Mouse (Mus musculus) cortical plate, adult 2 months (tissue): ENCODE results near the gene Pign.

Experiments used
- CTCF ChIP-seq: fragments of 200-500 bp; IDR thresholded peaks from 2 replicates; pipeline ENCODE4 v1.5.1; 2011; ENCODE audit warnings: mild to moderate bottlenecking, control low read depth, low read length; ENCODE audit not compliant: insufficient read depth; ENCODE audit errors: extremely low read depth
- POLR2A ChIP-seq: fragments of 200-500 bp; IDR thresholded peaks from 2 replicates; pipeline ENCODE4 v1.6.1; 2011; ENCODE audit warnings: mild to moderate bottlenecking, low read length, control low read depth; ENCODE audit not compliant: insufficient read depth; ENCODE audit errors: extremely low read depth

GRCm38 (mm10) chr1:105507116-105507515 lies 156.4 kb downstream of the Pign start:
- TF ChIP-seq CTCF (no peak), POLR2A (no peak)
